Mouse (Mus musculus): ENCODE results near the gene Gm20604. TPM values are rescaled to one million over a fixed set of nuclear protein-coding genes. Genes with fewer than 3 reads are reported as not detected.

The Gm20604 gene
- polyA plus RNA-seq, 1 experiment = 3.5 TPM

DNA sequence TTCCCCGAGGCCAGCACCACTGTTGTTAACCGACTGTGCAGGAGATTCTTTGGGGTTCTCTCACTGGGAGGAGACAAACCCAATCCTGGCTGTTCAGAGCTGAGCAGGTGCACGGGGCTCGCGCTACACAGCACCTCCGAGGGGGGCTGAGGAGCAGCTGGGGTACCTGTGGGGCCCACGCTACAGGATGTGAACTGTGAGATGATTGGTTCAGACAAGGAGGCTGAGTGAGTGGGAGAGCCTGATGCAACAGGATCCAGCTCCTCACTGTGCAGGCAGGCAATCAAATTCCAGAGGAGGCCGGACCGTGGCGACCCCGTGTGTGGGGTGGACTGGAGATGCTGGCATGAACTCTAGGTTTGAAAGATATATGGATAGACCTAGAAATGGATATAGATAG lies 36.0 kb downstream of the Gm20604 start:
- Histone ChIP-seq H3K27ac (ENCODE audit: insufficient read depth, low read depth, low read length) (no peak overlapping the region), H3K4me3 (ENCODE audit: insufficient read depth, low read depth, low read length) (no peak overlapping the region), H3K36me3 (ENCODE audit: control insufficient read depth, insufficient read depth, low read length) (no peaks in the 10 kb centered on the region), H3K4me1 (ENCODE audit: control insufficient read depth, insufficient read depth, low read length) (no peaks in the 10 kb centered on the region), H3K27me3 (replicated peaks; ENCODE audit: control insufficient read depth, insufficient read depth, low read length) (no peaks in the 10 kb centered on the region)
- no peak for DNase-seq
- WGBS = 54% methylated on average over 11 of the region's 11 CpGs
- TF ChIP-seq CTCF (conservative IDR thresholded peaks at IDR 0.05; ENCODE audit: insufficient read depth, insufficient read length, low read depth, low read length) (no peak), POLR2A (IDR thresholded peaks at IDR 0.05; ENCODE audit: low read depth, low read length) (no peak)

DNA sequence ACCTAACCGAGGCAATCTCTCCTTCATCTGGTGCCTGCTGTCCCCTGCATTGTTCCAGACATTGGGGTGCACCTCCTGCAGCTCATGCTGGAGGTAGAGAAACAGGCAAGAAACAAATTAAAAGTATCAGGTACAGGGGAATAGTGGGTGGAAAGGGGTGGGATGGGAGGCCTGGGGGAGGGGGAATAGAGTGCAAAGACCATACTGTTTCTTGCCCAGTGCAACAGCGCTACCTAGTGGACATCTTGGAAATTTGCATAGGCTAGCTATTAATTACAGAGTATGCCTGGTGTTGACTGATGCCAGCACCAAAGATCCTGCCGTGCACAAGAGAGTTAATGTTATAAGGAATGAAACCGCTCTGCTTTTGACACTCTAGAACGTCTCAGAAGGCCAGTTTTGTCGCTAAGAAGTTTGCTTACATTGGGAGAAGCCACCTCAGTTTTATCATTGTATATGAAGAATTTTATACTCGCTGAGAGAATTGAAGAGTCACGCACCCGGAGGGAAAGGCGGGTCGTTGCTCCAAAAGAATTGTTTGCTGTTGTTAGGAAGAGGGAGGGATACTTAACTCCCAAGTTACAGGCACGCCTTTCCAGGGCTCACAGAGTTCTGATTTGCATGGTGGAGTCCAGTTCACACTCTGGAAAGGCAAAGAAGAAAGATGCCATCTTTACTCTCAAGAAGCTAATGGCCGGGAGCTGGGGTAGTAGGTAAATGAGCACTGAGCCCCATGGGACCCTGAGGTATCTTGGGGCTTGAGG lies 38.7 kb downstream of the Gm20604 start:
- 29% methylated on average over 13 of the region's 13 CpGs for WGBS
- Histone ChIP-seq H3K27me3 (replicated peaks; ENCODE audit: control insufficient read depth, insufficient read depth, low read length) (no peaks in the 10 kb centered on the region), H3K4me3 (ENCODE audit: insufficient read depth, low read depth, low read length) (no peak overlapping the region), H3K27ac (ENCODE audit: insufficient read depth, low read depth, low read length) (no peak overlapping the region), H3K36me3 (ENCODE audit: control insufficient read depth, insufficient read depth, low read length) (no peaks in the 10 kb centered on the region), H3K4me1 (ENCODE audit: control insufficient read depth, insufficient read depth, low read length) (no peaks in the 10 kb centered on the region)
- TF ChIP-seq CTCF (conservative IDR thresholded peaks at IDR 0.05; ENCODE audit: insufficient read depth, insufficient read length, low read depth, low read length) (peak; percentile 72), POLR2A (IDR thresholded peaks at IDR 0.05; ENCODE audit: low read depth, low read length) (no peak)
- DNase-seq = peak; percentile 49

DNA sequence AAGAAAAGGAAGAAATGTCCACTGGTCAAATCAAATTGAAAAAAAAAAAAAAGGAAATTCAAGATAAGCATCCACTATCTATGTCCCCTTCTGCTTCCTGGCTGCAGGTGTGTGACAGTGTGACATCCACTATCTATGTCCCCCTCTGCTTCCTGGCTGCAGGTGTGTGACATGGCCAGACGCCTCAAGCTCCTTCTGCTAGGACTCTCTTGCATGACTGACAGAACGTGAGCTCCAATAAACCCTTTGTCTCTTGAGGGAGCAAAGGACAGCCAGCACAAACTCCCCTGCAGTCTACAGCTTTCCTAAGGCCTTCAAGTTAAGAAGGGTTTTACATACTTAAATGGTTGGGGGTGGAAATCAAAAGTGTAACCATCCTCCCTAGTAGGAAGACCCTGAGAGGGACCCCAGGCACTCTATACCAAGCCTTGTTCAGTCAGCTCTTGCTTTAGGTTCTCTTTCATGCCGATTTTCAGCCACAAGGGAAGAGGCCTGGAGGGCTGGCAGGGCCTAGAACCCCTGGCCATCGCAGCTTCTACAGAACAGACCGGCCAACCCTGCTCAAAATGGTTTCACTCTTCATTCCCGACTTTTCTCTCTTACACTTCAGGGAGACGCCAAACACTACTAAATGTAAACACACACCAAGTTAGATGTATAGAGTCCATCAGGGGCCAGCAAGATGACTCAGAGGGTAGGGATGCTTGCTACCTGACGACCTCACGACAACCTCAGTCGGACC lies 43.6 kb downstream of the Gm20604 start:
- H3K27ac ChIP-seq (ENCODE audit: insufficient read depth, low read depth, low read length) = no peak overlapping the region
- no peak for DNase-seq
- no peaks in the 10 kb centered on the region for H3K4me1 ChIP-seq (ENCODE audit: control insufficient read depth, insufficient read depth, low read length)
- no peak for TF ChIP-seq CTCF (conservative IDR thresholded peaks at IDR 0.05; ENCODE audit: insufficient read depth, insufficient read length, low read depth, low read length)
- TF ChIP-seq POLR2A (IDR thresholded peaks at IDR 0.05; ENCODE audit: low read depth, low read length) = no peak
- no peak overlapping the region for H3K4me3 ChIP-seq (ENCODE audit: insufficient read depth, low read depth, low read length)
- H3K36me3 ChIP-seq (ENCODE audit: control insufficient read depth, insufficient read depth, low read length) = no peaks in the 10 kb centered on the region
- 90% methylated on average over 10 of the region's 10 CpGs for WGBS
- H3K27me3 ChIP-seq (replicated peaks; ENCODE audit: control insufficient read depth, insufficient read depth, low read length) = no peaks in the 10 kb centered on the region

DNA sequence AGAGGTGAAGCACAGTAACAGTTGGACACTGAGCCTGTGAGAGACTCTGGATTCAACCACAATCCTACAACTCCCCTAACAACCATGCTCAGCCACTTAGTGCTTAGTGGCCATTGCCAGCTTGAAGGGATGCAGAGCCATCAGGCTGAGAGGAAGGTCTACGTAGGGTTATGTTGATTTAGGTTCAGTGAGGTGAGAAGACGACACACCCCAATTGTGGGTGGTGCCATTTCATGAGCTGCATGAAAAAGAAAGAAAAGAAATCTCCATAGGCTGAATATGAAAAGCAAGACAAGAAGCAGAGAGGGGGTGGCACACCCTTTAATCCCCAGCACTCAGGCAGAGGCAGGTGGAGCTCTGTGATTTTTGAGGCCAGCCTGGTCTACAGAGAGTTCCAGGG lies 44.4 kb downstream of the Gm20604 start:
- no peaks in the 10 kb centered on the region for H3K4me1 ChIP-seq (ENCODE audit: control insufficient read depth, insufficient read depth, low read length)
- H3K4me3 ChIP-seq (ENCODE audit: insufficient read depth, low read depth, low read length) = no peak overlapping the region
- no peaks in the 10 kb centered on the region for H3K27me3 ChIP-seq (replicated peaks; ENCODE audit: control insufficient read depth, insufficient read depth, low read length)
- no peaks in the 10 kb centered on the region for H3K36me3 ChIP-seq (ENCODE audit: control insufficient read depth, insufficient read depth, low read length)
- H3K27ac ChIP-seq (ENCODE audit: insufficient read depth, low read depth, low read length) = no peak overlapping the region
- no peak for DNase-seq
- no peak for TF ChIP-seq CTCF (conservative IDR thresholded peaks at IDR 0.05; ENCODE audit: insufficient read depth, insufficient read length, low read depth, low read length)
- TF ChIP-seq POLR2A (IDR thresholded peaks at IDR 0.05; ENCODE audit: low read depth, low read length) = no peak
- 87% methylated on average over 2 of the region's 2 CpGs for WGBS

DNA sequence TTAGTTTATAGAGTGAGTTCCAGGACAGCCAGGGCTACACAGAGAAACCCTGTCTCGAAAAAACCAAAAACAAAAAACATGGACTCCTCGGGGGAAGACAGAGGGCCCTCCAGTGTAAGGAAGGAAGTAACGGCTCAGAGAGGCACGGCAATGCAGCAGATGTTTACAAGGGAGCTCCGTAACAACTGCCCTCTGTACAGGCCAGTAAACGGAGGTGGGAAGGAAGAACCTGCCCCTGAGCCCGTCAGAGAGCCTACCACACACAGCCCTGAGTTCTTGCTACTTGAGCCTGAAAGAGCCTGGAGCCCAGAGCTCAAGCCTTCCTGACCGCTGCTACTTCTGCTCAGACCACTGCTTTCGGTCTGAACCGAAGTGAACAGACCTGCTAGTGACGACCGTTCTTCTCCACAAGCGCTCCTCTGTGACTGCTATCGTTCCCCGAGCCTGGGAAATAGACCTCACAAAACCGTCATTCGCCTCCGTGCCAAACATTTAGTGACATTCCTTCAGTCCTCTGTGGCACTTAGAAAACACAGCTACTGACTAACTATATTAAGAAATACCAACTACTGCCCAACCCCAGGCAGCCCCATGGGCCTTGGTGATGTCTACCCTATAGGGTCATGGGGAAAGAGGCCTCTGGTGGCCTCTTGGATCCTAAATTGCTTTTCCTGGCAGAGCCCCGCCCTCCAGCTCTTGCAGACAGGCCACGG lies 45.2 kb downstream of the Gm20604 start:
- WGBS = 60% methylated on average over 20 of the region's 20 CpGs
- Histone ChIP-seq H3K27me3 (replicated peaks; ENCODE audit: control insufficient read depth, insufficient read depth, low read length) (no peaks in the 10 kb centered on the region), H3K4me1 (ENCODE audit: control insufficient read depth, insufficient read depth, low read length) (no peaks in the 10 kb centered on the region), H3K36me3 (ENCODE audit: control insufficient read depth, insufficient read depth, low read length) (no peaks in the 10 kb centered on the region), H3K27ac (ENCODE audit: insufficient read depth, low read depth, low read length) (no peak overlapping the region), H3K4me3 (ENCODE audit: insufficient read depth, low read depth, low read length) (no peak overlapping the region)
- no peak for TF ChIP-seq CTCF (conservative IDR thresholded peaks at IDR 0.05; ENCODE audit: insufficient read depth, insufficient read length, low read depth, low read length)
- no peak for TF ChIP-seq POLR2A (IDR thresholded peaks at IDR 0.05; ENCODE audit: low read depth, low read length)
- DNase-seq = no peak

DNA sequence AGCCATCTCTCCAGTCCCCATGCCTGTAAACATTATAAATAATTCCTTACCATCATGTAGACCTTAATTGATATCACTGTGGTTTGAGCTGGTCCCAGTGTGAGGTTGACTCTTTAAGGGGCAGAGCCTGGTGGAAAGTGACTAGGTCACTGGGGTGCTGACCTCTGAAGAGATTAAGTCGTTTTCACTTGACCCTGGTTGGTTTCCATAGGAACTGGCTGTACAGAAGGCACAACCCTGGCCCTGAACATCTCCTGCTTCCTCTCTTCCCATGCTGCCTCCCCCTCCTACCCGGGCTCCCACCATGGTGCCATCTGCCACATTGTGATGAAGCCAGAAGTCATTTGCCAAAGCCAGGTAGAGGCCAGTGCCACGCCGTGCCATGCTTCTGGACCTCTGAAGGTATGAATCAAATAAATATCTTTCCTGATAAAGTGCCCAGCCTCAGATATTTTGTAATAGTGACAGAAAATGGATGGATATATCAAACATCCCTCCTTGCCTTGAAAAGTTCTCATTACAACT lies 47.6 kb downstream of the Gm20604 start:
- TF ChIP-seq POLR2A (IDR thresholded peaks at IDR 0.05; ENCODE audit: low read depth, low read length) = no peak
- no peak for TF ChIP-seq CTCF (conservative IDR thresholded peaks at IDR 0.05; ENCODE audit: insufficient read depth, insufficient read length, low read depth, low read length)
- Histone ChIP-seq H3K27ac (ENCODE audit: insufficient read depth, low read depth, low read length) (no peak overlapping the region), H3K4me1 (ENCODE audit: control insufficient read depth, insufficient read depth, low read length) (no peaks in the 10 kb centered on the region), H3K27me3 (replicated peaks; ENCODE audit: control insufficient read depth, insufficient read depth, low read length) (no peaks in the 10 kb centered on the region), H3K36me3 (ENCODE audit: control insufficient read depth, insufficient read depth, low read length) (no peaks in the 10 kb centered on the region), H3K4me3 (ENCODE audit: insufficient read depth, low read depth, low read length) (no peak overlapping the region)
- DNase-seq = no peak
- WGBS = 65% methylated on average over 4 of the region's 4 CpGs

Measured in kidney, adult 2 months (tissue).